Mouse (Mus musculus) brown adipose tissue, adult 24 weeks (tissue): ENCODE data around the gene Tbx4. TPM values are rescaled to one million over a fixed set of nuclear protein-coding genes. Genes with fewer than 3 reads are reported as not detected.

Experiments used
- H3K27ac ChIP-seq: fragments of 200-500 bp; replicated peaks from 2 replicates; pipeline ENCODE4 v1.5.1; 2012; ENCODE audit warnings: low read depth, mild to moderate bottlenecking, low read length
- H3K4me1 ChIP-seq: fragments of 200-500 bp; 2 replicates; pipeline ENCODE4 v1.6.1; 2012; ENCODE audit warnings: low read length, mixed read lengths; ENCODE audit not compliant: control insufficient read depth, insufficient read depth, insufficient read length
- H3K4me3 ChIP-seq: fragments of 200-500 bp; 2 replicates; pipeline ENCODE4 v1.5.1; 2012; ENCODE audit warnings: low read depth, mild to moderate bottlenecking, low read length, moderate library complexity; ENCODE audit not compliant: insufficient read depth
- polyA plus RNA-seq: library from polyadenylated mRNA; stranded (reverse); fragments of >200 nt; gene quantifications from 2 replicates; pipeline ENCODE4 v1.2.4, GENCODE M21; 2012; ENCODE audit not compliant: missing spikeins, insufficient read depth, insufficient read length

Gene Tbx4
- polyA plus RNA-seq: not detected in 2 replicates

DNA sequence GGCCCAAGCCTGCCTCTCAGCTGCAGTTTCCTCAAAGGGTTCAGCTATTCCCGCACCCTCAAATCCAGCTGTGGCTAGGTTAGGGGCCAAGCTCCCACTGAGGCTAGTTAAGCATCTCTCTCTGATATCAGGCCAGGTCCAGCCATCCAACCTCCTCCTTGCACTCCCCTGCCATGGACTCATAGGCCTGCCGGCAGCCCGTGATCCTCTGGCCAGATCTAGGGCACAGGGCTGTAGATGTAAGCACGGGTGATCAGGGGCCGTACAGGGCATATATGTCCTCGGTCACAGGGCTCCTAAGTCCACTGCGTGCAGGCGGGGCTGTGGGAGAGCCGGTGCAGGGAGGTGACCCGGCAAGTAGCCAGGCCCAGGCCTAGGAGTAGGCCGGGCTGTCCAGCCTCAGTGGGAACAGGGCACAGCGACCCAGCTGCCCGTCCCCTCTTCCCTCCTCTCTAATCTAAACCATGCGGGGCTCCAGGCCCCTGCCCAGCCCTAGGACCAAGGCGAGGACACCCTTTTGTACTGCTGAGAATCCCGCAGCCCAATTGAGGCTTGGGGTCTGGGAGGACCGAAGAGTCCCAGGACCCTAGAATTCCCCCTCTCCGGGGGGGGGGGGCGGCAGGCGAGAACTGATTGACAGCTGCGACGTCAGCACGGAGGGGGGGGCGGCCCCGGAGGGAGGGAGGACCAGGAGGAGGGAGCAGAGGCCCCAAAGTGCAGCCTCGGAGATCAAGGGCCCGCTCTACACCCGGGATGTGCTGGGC, at the start of gene Tbx4:
Tbx4 (plus strand) TSS at position 758 of the 764 bp plus-strand sequence.
- Histone ChIP-seq H3K4me1 (no peaks in the 10 kb centered on the region), H3K4me3 (no peak within 1 kb of the TSS), H3K27ac (no peak within 1 kb of the TSS)

DNA sequence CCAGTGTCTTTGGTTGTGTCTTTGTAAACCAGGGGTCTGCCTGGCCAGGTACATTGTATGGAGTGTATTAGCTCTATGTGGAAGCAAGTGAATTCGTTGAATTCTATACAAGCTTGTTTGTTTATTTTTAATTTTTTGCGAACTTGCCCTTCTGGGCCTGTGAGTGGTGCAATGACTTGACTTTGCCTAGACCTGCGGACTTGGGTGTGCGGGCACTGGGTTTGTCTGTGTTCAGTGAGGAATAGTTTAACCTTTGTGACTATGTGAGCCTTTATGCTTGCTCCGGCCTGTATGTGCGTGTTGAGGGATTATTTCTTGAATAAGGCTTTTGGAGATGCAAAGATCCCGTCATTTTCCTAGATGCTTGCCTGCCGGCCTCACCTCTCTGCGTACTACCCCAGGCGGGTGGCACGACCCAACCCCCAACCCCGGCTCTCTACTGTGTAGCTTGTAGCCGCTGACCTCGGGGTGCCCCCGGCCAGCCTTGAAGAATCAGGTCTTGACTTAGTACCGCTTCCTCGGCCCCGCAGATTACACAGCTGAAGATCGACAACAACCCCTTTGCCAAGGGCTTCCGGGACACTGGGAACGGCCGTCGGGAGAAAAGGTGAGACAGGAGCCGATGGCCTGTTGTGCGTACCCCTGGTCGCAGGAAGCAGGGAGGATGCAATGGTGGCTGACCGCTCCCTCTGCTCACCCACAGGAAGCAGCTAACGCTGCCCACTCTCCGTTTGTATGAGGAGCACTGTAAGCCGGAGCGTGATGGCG, 49.5 kb upstream of the Tbx4 start:
- peak overlapping the region; percentile 12; the same call in 1 of the 2 replicates for H3K27ac ChIP-seq
- peak overlapping the region; percentile 47 for H3K4me3 ChIP-seq

DNA sequence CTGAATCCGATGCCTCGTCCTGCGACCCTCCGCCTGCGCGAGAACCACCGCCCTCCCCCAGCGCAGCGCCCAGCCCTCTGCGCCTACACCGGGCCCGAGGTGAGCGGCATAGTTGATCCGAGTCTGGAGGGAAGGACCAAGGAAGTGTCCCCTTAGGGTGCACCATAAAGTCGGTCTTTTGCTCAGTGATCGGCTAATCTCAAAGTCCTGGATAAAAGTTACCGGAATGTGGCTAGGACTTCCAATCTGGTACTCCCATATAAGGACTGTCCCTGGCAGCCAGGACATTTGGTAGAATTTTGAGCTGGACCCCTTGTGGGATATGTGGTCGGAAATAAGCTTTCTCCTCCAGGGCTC, 49.0 kb upstream of the Tbx4 start:
- H3K4me3 ChIP-seq: peak overlapping the region; percentile 47
- H3K27ac ChIP-seq: peak overlapping the region; percentile 12
- no peaks in the 10 kb centered on the region for H3K4me1 ChIP-seq

More for the DNA sequence above, 49.5 kb upstream of the Tbx4 start:
- H3K4me1 ChIP-seq: no peaks in the 10 kb centered on the region

- Histone ChIP-seq H3K27ac (peak overlapping the region; percentile 12), H3K4me1 (no peaks in the 10 kb centered on the region), H3K4me3 (peak overlapping the region; percentile 47)
Observed at GRCm38 (mm10) chr11:85837648-85838423, 48.4 kb upstream of the Tbx4 start.

DNA sequence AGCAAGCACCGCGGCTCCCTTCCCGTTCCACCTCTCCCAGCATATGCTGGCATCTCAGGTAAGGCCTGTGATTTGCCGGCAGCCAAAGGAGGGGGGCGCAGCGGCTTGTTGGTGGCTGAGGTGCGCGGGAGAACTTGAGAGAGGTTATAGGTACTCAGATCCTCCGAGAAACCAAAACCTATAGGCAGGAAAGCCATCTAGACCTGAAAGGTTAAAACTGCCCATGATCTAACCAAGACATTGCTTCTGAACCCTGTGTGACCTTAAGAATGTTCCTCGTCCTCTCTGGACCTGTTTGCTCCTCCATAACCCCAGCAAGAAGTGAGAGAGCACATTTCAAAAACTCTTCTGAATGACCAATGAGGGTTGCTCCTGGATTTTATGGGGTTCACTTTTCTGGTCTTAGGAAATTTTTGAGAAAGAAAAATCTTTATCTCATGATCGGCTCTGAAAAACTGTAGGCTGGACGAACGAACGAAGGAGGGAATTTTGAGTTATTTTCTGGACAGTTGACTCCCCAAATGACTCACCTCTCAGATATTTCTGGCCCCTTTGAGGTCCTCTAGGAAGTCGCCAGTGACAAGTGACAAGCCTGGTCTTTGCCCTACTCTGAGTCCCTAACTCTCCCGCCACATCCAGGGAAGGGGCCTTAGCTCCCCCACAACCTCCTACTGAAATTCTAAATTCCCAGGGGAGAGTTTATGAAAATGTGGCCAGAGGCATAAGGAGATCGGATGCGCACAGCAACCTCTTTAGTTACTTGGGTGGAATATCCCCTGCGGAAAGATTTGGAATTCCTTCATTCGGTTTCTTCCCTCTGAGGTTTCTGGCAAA, 47.6 kb upstream of the Tbx4 start:
- H3K4me3 ChIP-seq: peak overlapping the region; percentile 47
- H3K27ac ChIP-seq: 0 out of 2 replicates have a peak overlapping the region, but pooled peaks have one; percentile 2
- H3K4me1 ChIP-seq: no peaks in the 10 kb centered on the region

DNA sequence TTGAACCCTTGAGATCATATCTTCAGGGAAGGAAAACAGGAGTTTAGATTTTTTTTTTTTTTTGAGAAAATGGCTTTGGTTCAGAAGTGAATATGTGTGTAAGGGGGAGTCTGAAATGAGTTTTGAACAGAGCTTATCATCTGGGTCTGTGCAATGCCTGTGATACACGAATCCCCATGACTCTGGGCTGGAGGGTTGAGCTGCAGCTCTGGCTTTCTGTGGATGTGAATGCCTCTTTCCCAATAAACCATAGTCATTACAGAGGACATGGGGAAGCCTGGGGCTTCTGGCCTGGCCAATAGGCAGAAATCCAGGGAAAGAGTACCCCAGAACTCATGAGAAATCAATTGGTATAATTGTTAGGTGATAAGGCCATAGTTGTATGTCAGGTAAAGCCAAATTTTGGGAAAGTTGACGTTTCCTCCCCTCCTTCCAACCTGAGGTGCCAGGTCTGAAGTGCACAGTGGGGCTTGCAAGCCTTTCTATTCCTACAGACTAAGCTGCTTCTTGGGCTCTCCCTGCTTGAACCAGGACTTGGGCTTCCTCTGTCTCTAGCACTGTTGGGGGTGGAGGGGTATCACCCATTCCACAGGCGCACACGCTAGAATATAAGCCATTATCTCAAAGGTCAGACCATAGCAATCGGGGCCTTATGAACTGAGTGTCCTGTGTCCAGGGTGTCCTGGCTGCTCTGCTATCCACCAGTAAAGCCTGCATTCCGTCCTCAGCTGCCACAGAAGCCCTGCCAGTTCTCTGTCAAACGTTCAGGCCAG, 46.8 kb upstream of the Tbx4 start:
- H3K4me1 ChIP-seq: no peaks in the 10 kb centered on the region
- no peak overlapping the region for H3K27ac ChIP-seq
- H3K4me3 ChIP-seq: no peak overlapping the region

DNA sequence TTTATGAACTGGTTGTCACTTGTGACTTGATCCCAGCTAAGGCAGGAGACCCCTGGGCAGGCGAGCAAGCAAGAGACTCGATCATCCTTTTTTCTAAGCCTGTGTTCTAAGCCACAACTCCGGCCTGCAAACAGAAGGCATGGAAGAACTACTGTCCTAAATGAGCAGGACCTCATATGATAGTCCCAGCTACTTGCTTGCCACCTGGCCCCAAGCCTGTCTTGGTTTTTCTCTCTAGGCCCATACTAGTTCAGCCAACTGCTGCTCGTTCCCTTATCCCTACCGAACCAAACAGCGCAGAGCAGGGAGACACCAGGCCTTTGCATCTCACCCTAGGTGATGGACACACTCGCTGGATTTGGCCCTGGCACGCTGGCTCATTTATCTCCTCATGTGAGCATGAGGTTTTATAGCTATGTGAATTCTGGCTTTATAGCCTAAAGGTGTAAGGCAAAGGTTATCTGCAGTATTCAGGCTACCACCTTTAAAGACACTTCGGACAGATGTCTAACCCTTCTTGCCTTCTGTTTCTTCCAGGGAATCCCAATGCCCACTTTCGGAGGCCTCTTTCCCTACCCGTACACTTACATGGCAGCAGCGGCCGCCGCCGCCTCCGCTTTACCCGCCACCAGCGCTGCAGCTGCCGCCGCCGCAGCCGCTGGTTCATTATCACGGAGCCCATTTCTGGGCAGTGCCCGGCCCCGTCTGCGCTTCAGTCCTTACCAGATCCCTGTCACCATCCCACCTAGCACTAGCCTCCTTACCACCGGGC, 46.0 kb upstream of the Tbx4 start:
- peaks cover 3% of the 10 kb centered on the region for H3K4me1 ChIP-seq
- H3K4me3 ChIP-seq: peak overlapping the region; percentile 11; the same call in 1 of the 2 replicates
- H3K27ac ChIP-seq: no peak overlapping the region

GRCm38 (mm10) chr11:85840803-85841145, 45.4 kb upstream of the Tbx4 start:
- Histone ChIP-seq H3K4me3 (peak overlapping the region; percentile 11), H3K27ac (no peak overlapping the region), H3K4me1 (peaks cover 7% of the 10 kb centered on the region)

DNA sequence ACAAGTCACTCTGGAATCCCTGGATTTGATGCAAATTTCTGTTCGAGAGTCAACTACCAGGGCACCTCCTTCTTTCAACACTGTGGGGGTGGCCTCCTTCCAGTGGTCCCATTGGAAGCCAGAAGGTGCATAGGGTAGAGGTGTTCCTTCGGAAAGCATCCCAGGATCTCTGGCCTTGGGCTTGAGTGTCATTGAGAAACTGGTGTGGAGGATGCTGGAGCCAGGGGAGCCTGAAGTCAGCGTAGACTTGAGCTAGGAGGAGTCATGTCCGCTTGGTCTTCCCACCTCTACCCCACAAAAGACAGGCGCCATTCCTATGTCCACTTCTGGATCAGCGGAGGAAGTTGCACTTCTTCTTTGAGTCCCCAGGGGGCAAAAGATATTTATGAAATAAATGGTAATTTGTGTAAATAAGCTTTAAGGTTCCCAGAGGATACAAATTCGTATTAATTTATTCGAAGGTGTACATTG, 45.0 kb upstream of the Tbx4 start:
- H3K27ac ChIP-seq: no peak overlapping the region
- peak overlapping the region; percentile 11; the same call in 1 of the 2 replicates for H3K4me3 ChIP-seq
- H3K4me1 ChIP-seq: peaks cover 7% of the 10 kb centered on the region

DNA sequence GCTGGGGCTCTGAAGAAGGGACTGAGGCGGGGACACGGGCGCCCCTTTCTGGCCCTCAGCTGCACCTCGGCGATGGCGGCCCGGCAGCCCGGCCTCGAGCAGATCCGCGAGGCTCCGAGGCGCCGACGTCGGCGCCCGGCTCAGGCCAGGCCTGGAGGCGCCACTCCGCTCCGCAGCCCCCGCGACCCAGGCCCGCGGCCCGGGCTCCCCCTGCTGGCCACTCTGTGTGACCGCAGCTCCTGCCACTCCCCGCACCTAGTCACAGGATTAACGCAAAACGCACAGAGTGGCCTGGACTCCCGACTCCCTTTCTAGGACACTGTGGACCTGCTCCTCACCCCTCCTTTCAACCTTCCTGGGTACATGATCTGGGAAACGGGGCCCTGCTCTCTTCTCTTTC, 44.2 kb upstream of the Tbx4 start:
- peaks cover 8% of the 10 kb centered on the region for H3K4me1 ChIP-seq
- H3K4me3 ChIP-seq: peak overlapping the region; percentile 34
- no peak overlapping the region for H3K27ac ChIP-seq

DNA sequence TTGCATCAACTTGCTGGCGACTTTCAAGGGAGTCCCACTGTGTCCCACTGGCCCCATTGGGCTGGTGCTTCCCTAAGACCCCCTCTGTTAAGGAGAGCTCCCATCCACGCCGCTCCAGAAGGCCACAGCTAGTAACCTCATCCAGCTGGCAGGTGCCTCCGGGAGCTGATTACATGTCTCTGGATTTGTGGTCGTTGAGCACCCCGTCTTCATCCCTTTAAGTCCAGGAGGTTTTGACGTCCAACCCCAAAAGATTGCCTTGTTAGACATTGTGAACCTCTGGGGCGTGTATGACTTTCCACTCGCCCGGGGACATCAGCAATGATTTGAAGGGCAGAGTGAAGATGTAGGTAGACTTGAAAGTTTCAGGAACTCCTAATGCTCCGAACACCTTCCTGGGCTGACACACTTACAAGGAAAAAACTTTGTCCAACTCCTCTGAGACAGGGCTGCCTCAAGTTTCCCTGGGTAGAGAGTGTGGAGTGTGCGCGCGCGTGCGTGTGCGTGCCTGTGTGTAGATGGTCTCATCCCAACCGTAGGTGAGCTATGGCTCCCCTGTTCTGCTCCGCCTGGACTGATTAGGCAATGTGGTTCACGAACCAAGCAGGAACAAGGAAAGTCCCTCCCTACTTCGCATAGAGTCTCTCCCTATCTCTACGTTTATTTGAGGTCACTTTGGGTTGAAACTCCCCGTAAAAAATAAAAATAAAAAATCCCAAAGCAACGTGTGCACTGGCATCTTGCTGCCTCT, 43.5 kb upstream of the Tbx4 start:
- H3K27ac ChIP-seq: no peak overlapping the region
- H3K4me3 ChIP-seq: peak overlapping the region; percentile 76; the same call in 1 of the 2 replicates
- H3K4me1 ChIP-seq: peaks cover 11% of the 10 kb centered on the region

GRCm38 (mm10) chr11:85843347-85843692, 42.9 kb upstream of the Tbx4 start:
- peak overlapping the region; percentile 76 for H3K4me3 ChIP-seq
- H3K27ac ChIP-seq: no peak overlapping the region
- peaks cover 15% of the 10 kb centered on the region for H3K4me1 ChIP-seq
